ENCODE assay signal across 16 mouse cellular contexts in genomic region chr3:149331251-149331960, GRCm38 (mm10).
DNase-seq lines count a peak whose midpoint lies in the region; ATAC-seq and TF ChIP-seq lines count a peak whose summit lies in the region.
"Had no signal": no experiment of that assay in that cellular context is flagged by ENCODE, and none has a peak within 500 bp of the region (broad histone marks: within the 10 kb centered on the region; RNA-seq: fewer than 3 reads in every experiment).

No protein-coding gene starts in this region.

- peak; percentile 78 for ATAC-seq in forebrain, embryonic 11.5 days (replicated peaks; ENCODE audit: low FRiP score)
- no peak for ATAC-seq in forebrain, embryonic 16.5 days
- no peak for ATAC-seq in heart, postnatal 0 days (ENCODE audit: insufficient read depth, low read depth)
- peak; percentile 91 for ATAC-seq in midbrain, embryonic 12.5 days (ENCODE audit: low FRiP score, low read depth)
- ATAC-seq in midbrain, postnatal 0 days (ENCODE audit: low FRiP score) = no peak
- ATAC-seq: intestine, postnatal 0 days had no signal

- no peak overlapping the region for H3K9ac ChIP-seq in forebrain, embryonic 11.5 days (ENCODE audit: low read length)
- H3K9ac ChIP-seq in forebrain, embryonic 16.5 days (replicated peaks; ENCODE audit: low read depth, low read length) = no peak overlapping the region
- no peak overlapping the region for H3K9ac ChIP-seq in heart, postnatal 0 days (replicated peaks; ENCODE audit: low read depth, low read length)
- H3K9ac ChIP-seq in midbrain, embryonic 12.5 days (replicated peaks) = no peak overlapping the region
- H3K9ac ChIP-seq in midbrain, postnatal 0 days (replicated peaks; ENCODE audit: low read length, poor library complexity, severe bottlenecking) = no peak overlapping the region
- H3K9ac ChIP-seq: liver, embryonic 15.5 days; stomach, embryonic 15.5 days had no signal

- peak overlapping the region; percentile 12; the same call in 1 of the 2 replicates for H3K4me2 ChIP-seq in forebrain, embryonic 11.5 days (ENCODE audit: low read depth, low read length, severe bottlenecking)
- no peak overlapping the region for H3K4me2 ChIP-seq in forebrain, embryonic 16.5 days (ENCODE audit: low read length)
- H3K4me2 ChIP-seq in heart, postnatal 0 days (ENCODE audit: low read depth, low read length) = no peak overlapping the region
- H3K4me2 ChIP-seq in midbrain, embryonic 12.5 days (replicated peaks) = peak overlapping the region; percentile 13; the same call in 1 of the 2 replicates
- no peak overlapping the region for H3K4me2 ChIP-seq in midbrain, postnatal 0 days (ENCODE audit: low read depth, low read length, poor library complexity, severe bottlenecking)
- H3K4me2 ChIP-seq: liver, embryonic 15.5 days; stomach, embryonic 15.5 days had no signal

- DNase-seq in forebrain, embryonic 11.5 days (ENCODE audit: low spot score) = peak; percentile 52
- DNase-seq in heart, postnatal 0 days (ENCODE audit: low spot score) = no peak
- DNase-seq in heart, adult 18-20 months = no peak
- DNase-seq in midbrain, postnatal 0 days (ENCODE audit: low spot score) = no peak
- peak; percentile 78 for DNase-seq in retina, postnatal 1 day
- DNase-seq in ovary, postnatal 10 days (ENCODE audit: low spot score) = no peak
- DNase-seq: cerebellum, adult 11-12 months; gastrocnemius, postnatal 10 days; layer of hippocampus, postnatal 36 days had no signal

- H3K27me3 ChIP-seq in forebrain, embryonic 11.5 days (ENCODE audit: control insufficient read depth, insufficient read depth, low read length) = no peaks in the 10 kb centered on the region
- H3K27me3 ChIP-seq in forebrain, embryonic 16.5 days (replicated peaks; ENCODE audit: control insufficient read depth, insufficient read depth, low read length) = no peaks in the 10 kb centered on the region
- H3K27me3 ChIP-seq in heart, postnatal 0 days (ENCODE audit: control insufficient read depth, insufficient read depth, low read length) = no peaks in the 10 kb centered on the region
- H3K27me3 ChIP-seq in midbrain, embryonic 12.5 days = peaks cover 20% of the 10 kb centered on the region
- H3K27me3 ChIP-seq in midbrain, postnatal 0 days (ENCODE audit: insufficient read depth, low read length) = no peaks in the 10 kb centered on the region
- H3K27me3 ChIP-seq: liver, embryonic 15.5 days; stomach, embryonic 15.5 days had no signal

- H3K36me3 ChIP-seq in forebrain, embryonic 11.5 days (ENCODE audit: control insufficient read depth, insufficient read depth, low read length) = no peaks in the 10 kb centered on the region
- no peaks in the 10 kb centered on the region for H3K36me3 ChIP-seq in forebrain, embryonic 16.5 days (ENCODE audit: control insufficient read depth, insufficient read depth)
- no peaks in the 10 kb centered on the region for H3K36me3 ChIP-seq in heart, postnatal 0 days (replicated peaks; ENCODE audit: control insufficient read depth, insufficient read depth, low read length)
- H3K36me3 ChIP-seq in midbrain, embryonic 12.5 days = no peaks in the 10 kb centered on the region
- no peaks in the 10 kb centered on the region for H3K36me3 ChIP-seq in midbrain, postnatal 0 days (ENCODE audit: insufficient read depth, low read length)
- H3K36me3 ChIP-seq: limb, embryonic 10.5 days; liver, embryonic 15.5 days; stomach, embryonic 15.5 days had no signal

- no peak for TF ChIP-seq EP300 in heart, postnatal 0 days (IDR thresholded peaks at IDR 0.05; ENCODE audit: low read depth)

- no peak overlapping the region for H3K4me3 ChIP-seq in forebrain, embryonic 11.5 days (ENCODE audit: low read depth, low read length)
- H3K4me3 ChIP-seq in forebrain, embryonic 16.5 days (replicated peaks; ENCODE audit: low read length) = no peak overlapping the region
- H3K4me3 ChIP-seq in heart, postnatal 0 days (ENCODE audit: low read depth, low read length) = no peak overlapping the region
- no peak overlapping the region for H3K4me3 ChIP-seq in midbrain, embryonic 12.5 days
- no peak overlapping the region for H3K4me3 ChIP-seq in midbrain, postnatal 0 days (ENCODE audit: low read depth, low read length)
- H3K4me3 ChIP-seq: limb, embryonic 10.5 days; liver, embryonic 15.5 days; myocyte; stomach, embryonic 15.5 days had no signal

- H3K4me1 ChIP-seq in forebrain, embryonic 11.5 days (replicated peaks; ENCODE audit: control insufficient read depth, insufficient read depth, low read length) = peaks cover 13% of the 10 kb centered on the region
- H3K4me1 ChIP-seq in forebrain, embryonic 16.5 days (replicated peaks; ENCODE audit: control insufficient read depth, insufficient read depth, low read length) = no peaks in the 10 kb centered on the region
- peaks cover 11% of the 10 kb centered on the region; the same call in 1 of the 2 replicates for H3K4me1 ChIP-seq in heart, postnatal 0 days (ENCODE audit: control insufficient read depth, insufficient read depth)
- peaks cover 39% of the 10 kb centered on the region for H3K4me1 ChIP-seq in midbrain, embryonic 12.5 days
- no peaks in the 10 kb centered on the region for H3K4me1 ChIP-seq in midbrain, postnatal 0 days (ENCODE audit: insufficient read depth, low read length)
- H3K4me1 ChIP-seq: liver, embryonic 15.5 days had no signal

- no peak for TF ChIP-seq CTCF in heart, postnatal 0 days (IDR thresholded peaks at IDR 0.05; ENCODE audit: low read depth)
- TF ChIP-seq CTCF in midbrain, postnatal 0 days (IDR thresholded peaks at IDR 0.05) = no peak

- 8% methylated on average over 7 of the region's 7 CpGs for WGBS in forebrain, embryonic 11.5 days
- whole genome bisulfite sequencing in forebrain, embryonic 16.5 days = 8% methylated on average over 7 of the region's 7 CpGs
- 80% methylated on average over 7 of the region's 7 CpGs for WGBS in heart, postnatal 0 days
- 5% methylated on average over 7 of the region's 7 CpGs for WGBS in midbrain, embryonic 12.5 days
- 30% methylated on average over 7 of the region's 7 CpGs for WGBS in midbrain, postnatal 0 days

- H3K27ac ChIP-seq in forebrain, embryonic 11.5 days (ENCODE audit: low read depth, low read length) = peak overlapping the region; percentile 19; the same call in 1 of the 2 replicates
- no peak overlapping the region for H3K27ac ChIP-seq in forebrain, embryonic 16.5 days (ENCODE audit: low read length)
- peak overlapping the region; percentile 38; the same call in 1 of the 2 replicates for H3K27ac ChIP-seq in heart, postnatal 0 days (ENCODE audit: low read depth)
- peak overlapping the region; percentile 52 for H3K27ac ChIP-seq in midbrain, embryonic 12.5 days (replicated peaks)
- no peak overlapping the region for H3K27ac ChIP-seq in midbrain, postnatal 0 days (ENCODE audit: low read depth, low read length)
- H3K27ac ChIP-seq: limb, embryonic 10.5 days; liver, embryonic 15.5 days; stomach, embryonic 15.5 days had no signal

- no peaks in the 10 kb centered on the region for H3K9me3 ChIP-seq in forebrain, embryonic 11.5 days (ENCODE audit: control insufficient read depth, low read length)
- H3K9me3 ChIP-seq in forebrain, embryonic 16.5 days (ENCODE audit: control insufficient read depth, low read length) = no peaks in the 10 kb centered on the region
- no peaks in the 10 kb centered on the region for H3K9me3 ChIP-seq in heart, postnatal 0 days (replicated peaks; ENCODE audit: control insufficient read depth, low read length)
- H3K9me3 ChIP-seq in midbrain, embryonic 12.5 days = no peaks in the 10 kb centered on the region
- H3K9me3 ChIP-seq in midbrain, postnatal 0 days (ENCODE audit: low read length) = no peaks in the 10 kb centered on the region
- H3K9me3 ChIP-seq: limb, embryonic 10.5 days; liver, embryonic 15.5 days; stomach, embryonic 15.5 days had no signal

Comparison
In these comparisons a context has a peak if more than half of its experiments do, and no peak if none do; other contexts are left out.
1. ATAC-seq: peak in forebrain, embryonic 11.5 days (single experiment) and midbrain, embryonic 12.5 days (single experiment); none in forebrain, embryonic 16.5 days (single experiment), heart, postnatal 0 days (single experiment) and midbrain, postnatal 0 days (single experiment).
2. H3K27ac ChIP-seq: peak in forebrain, embryonic 11.5 days (single experiment), heart, postnatal 0 days (single experiment) and midbrain, embryonic 12.5 days (single experiment); none in forebrain, embryonic 16.5 days (single experiment) and midbrain, postnatal 0 days (single experiment).
3. H3K4me2 ChIP-seq: peak in forebrain, embryonic 11.5 days (single experiment) and midbrain, embryonic 12.5 days (single experiment); none in forebrain, embryonic 16.5 days (single experiment), heart, postnatal 0 days (single experiment) and midbrain, postnatal 0 days (single experiment).
4. DNase-seq: peak in forebrain, embryonic 11.5 days (single experiment) and retina, postnatal 1 day (single experiment); none in heart, postnatal 0 days (single experiment), heart, adult 18-20 months (0 of 2), midbrain, postnatal 0 days (single experiment) and ovary, postnatal 10 days (single experiment).